Mouse (Mus musculus) c-Kit-negative CD71-positive TER-119-positive erythroid progenitor cells, embryonic 14.5 days (primary cell): ENCODE measurements around the gene Chsy1.
"Not testable (repeated sequence)": the region's sequence is repeated elsewhere in the genome, so short reads cannot be mapped to it uniquely, and the experiment has no call there.

Source experiments
- DNase-seq: peaks from one replicate; pipeline ENCODE4 v3.0.0-alpha.2; 2013; ENCODE audit warnings: low read depth, low spot score

Chsy1 gene

GRCm38 (mm10) chr7:66176929-66177328, 67.6 kb downstream of the Chsy1 start:
- no peak for DNase-seq

GRCm38 (mm10) chr7:66178101-66178500, 68.8 kb downstream of the Chsy1 start:
- no peak for DNase-seq

GRCm38 (mm10) chr7:66179120-66179581, 69.8 kb downstream of the Chsy1 start:
- no peak for DNase-seq

GRCm38 (mm10) chr7:66179711-66180110, 70.4 kb downstream of the Chsy1 start:
- DNase-seq = no peak

- no peak for DNase-seq
Observed at GRCm38 (mm10) chr7:66180260-66180659, 70.9 kb downstream of the Chsy1 start.

- no peak for DNase-seq
Observed at GRCm38 (mm10) chr7:66180711-66181365, 71.5 kb downstream of the Chsy1 start.

- no peak for DNase-seq
Observed at GRCm38 (mm10) chr7:66182075-66182715, 72.9 kb downstream of the Chsy1 start.

- no peak for DNase-seq
Observed at GRCm38 (mm10) chr7:66183404-66183803, 74.1 kb downstream of the Chsy1 start.

- no peak for DNase-seq
Observed at GRCm38 (mm10) chr7:66184026-66184425, 74.7 kb downstream of the Chsy1 start.

- no peak for DNase-seq
Observed at GRCm38 (mm10) chr7:66185370-66185769, 76.1 kb downstream of the Chsy1 start.

GRCm38 (mm10) chr7:66187581-66188231, 78.4 kb downstream of the Chsy1 start:
- no peak for DNase-seq

- DNase-seq = not testable (repeated sequence)
Observed at GRCm38 (mm10) chr7:66190385-66190784, 81.1 kb downstream of the Chsy1 start.

- no peak for DNase-seq
Observed at GRCm38 (mm10) chr7:66194511-66194910, 85.2 kb downstream of the Chsy1 start.

GRCm38 (mm10) chr7:66195881-66196280, 86.6 kb downstream of the Chsy1 start:
- DNase-seq = no peak

- DNase-seq = peak; percentile 81
Observed at GRCm38 (mm10) chr7:66196609-66197445, 87.5 kb downstream of the Chsy1 start.

GRCm38 (mm10) chr7:66198416-66198815, 89.1 kb downstream of the Chsy1 start:
- DNase-seq = no peak

GRCm38 (mm10) chr7:66199391-66199831, 90.1 kb downstream of the Chsy1 start:
- DNase-seq = no peak

- no peak for DNase-seq
Observed at GRCm38 (mm10) chr7:66200383-66200782, 91.1 kb downstream of the Chsy1 start.

GRCm38 (mm10) chr7:66200791-66201450, 91.6 kb downstream of the Chsy1 start:
- no peak for DNase-seq

- DNase-seq = no peak
Observed at GRCm38 (mm10) chr7:66201657-66202056, 92.3 kb downstream of the Chsy1 start.

GRCm38 (mm10) chr7:66209920-66210319, 100.6 kb downstream of the Chsy1 start:
- no peak for DNase-seq
